ENCODE assay signal across 23 mouse cellular contexts in the genomic region with DNA sequence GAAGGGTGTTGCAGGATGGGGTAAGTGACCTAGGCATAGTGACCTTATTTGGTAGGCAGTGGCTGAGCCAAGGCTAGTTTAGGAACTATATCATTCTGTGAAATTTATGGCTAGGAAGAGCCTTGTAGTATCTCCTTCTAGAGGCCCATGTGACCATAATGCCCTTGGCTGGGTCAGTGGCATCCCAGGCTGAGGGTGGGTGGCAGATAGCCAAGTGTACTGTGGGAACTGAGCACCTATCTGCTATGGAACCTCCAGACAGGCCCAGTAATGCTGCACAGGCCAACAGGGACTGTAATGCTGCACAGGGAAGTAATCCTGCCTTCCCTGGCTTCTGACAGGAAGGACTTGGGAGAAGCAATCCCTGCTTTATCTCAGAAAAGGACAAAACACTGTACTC.
DNase-seq lines count a peak whose midpoint lies in the region; ATAC-seq lines count a peak whose summit lies in the region.
"Had no signal": no experiment of that assay in that cellular context is flagged by ENCODE, and none has a peak within 500 bp of the region (broad histone marks: within the 10 kb centered on the region; RNA-seq: fewer than 3 reads in every experiment).

No protein-coding gene starts in this region.

- H3K4me1 ChIP-seq in heart, embryonic 11.5 days (ENCODE audit: control insufficient read depth, insufficient read depth, low read length) = no peaks in the 10 kb centered on the region
- peaks cover 45% of the 10 kb centered on the region for H3K4me1 ChIP-seq in kidney, embryonic 16.5 days (ENCODE audit: insufficient read depth, low read length)
- H3K4me1 ChIP-seq: liver, embryonic 12.5 days had no signal

- no peak overlapping the region for H3K27ac ChIP-seq in heart, embryonic 11.5 days (ENCODE audit: low read depth, low read length)
- H3K27ac ChIP-seq in kidney, embryonic 16.5 days (ENCODE audit: low read length) = no peak overlapping the region
- H3K27ac ChIP-seq: hindbrain, embryonic 15.5 days; limb, embryonic 13.5 days; liver, embryonic 12.5 days; stomach, postnatal 0 days had no signal

- H3K27me3 ChIP-seq in heart, embryonic 11.5 days (ENCODE audit: control insufficient read depth, insufficient read depth, low read length) = 0 out of 2 replicates have a peak, but pooled peaks cover 2% of the 10 kb centered on the region
- no peaks in the 10 kb centered on the region for H3K27me3 ChIP-seq in kidney, embryonic 16.5 days (ENCODE audit: insufficient read depth, low read length)
- H3K27me3 ChIP-seq: hindbrain, embryonic 15.5 days; liver, embryonic 12.5 days had no signal

- H3K36me3 ChIP-seq in heart, embryonic 11.5 days (ENCODE audit: control insufficient read depth, insufficient read depth, low read length) = no peaks in the 10 kb centered on the region
- H3K36me3 ChIP-seq in kidney, embryonic 16.5 days (ENCODE audit: insufficient read depth, low read length) = no peaks in the 10 kb centered on the region
- H3K36me3 ChIP-seq: embryonic facial prominence, embryonic 10.5 days; hindbrain, embryonic 15.5 days; limb, embryonic 13.5 days; liver, embryonic 12.5 days had no signal

- H3K9me3 ChIP-seq in heart, embryonic 11.5 days (replicated peaks; ENCODE audit: control insufficient read depth, low read length) = no peaks in the 10 kb centered on the region
- H3K9me3 ChIP-seq in kidney, embryonic 16.5 days (ENCODE audit: low read length) = no peaks in the 10 kb centered on the region
- H3K9me3 ChIP-seq: embryonic facial prominence, embryonic 10.5 days; hindbrain, embryonic 15.5 days; limb, embryonic 13.5 days; liver, embryonic 12.5 days had no signal

- H3K4me3 ChIP-seq in heart, embryonic 11.5 days (ENCODE audit: low read depth, low read length) = no peak overlapping the region
- H3K4me3 ChIP-seq in kidney, embryonic 16.5 days (ENCODE audit: low read length) = no peak overlapping the region
- H3K4me3 ChIP-seq: embryonic facial prominence, embryonic 10.5 days; hindbrain, embryonic 15.5 days; limb, embryonic 13.5 days; liver, embryonic 12.5 days had no signal

- no peak overlapping the region for H3K4me2 ChIP-seq in heart, embryonic 11.5 days
- H3K4me2 ChIP-seq in kidney, embryonic 16.5 days (replicated peaks; ENCODE audit: low read depth, low read length) = no peak overlapping the region
- H3K4me2 ChIP-seq: hindbrain, embryonic 15.5 days; limb, embryonic 13.5 days; liver, embryonic 12.5 days; midbrain, embryonic 11.5 days had no signal

- no peak for ATAC-seq in heart, embryonic 11.5 days (replicated peaks; ENCODE audit: insufficient number of reproducible peaks, low FRiP score, low TSS enrichment)
- no peak for ATAC-seq in kidney, embryonic 16.5 days (ENCODE audit: low FRiP score, low TSS enrichment)
- ATAC-seq in granulocyte monocyte progenitor cell, adult 5-6 weeks (replicated peaks; ENCODE audit: poor library complexity, severe bottlenecking) = no peak
- ATAC-seq: CD4-positive, CD25-positive, alpha-beta regulatory T cell, adult 4 months; forebrain, postnatal 0 days; liver, embryonic 12.5 days had no signal

- DNase-seq in heart, adult 11 months = peak; percentile 90
- peak; percentile 28 for DNase-seq in kidney, postnatal 10 days
- DNase-seq in adrenal gland, adult 2 months = peak; percentile 71
- peak; percentile 54 for DNase-seq in adrenal gland, postnatal 25 days
- DNase-seq: cerebellum, adult 11 months; forebrain, postnatal 0 days; gastrocnemius, postnatal 25 days; kidney, adult 8-10 months; lung, adult 18-20 months; lung, postnatal 10 days; right cerebral cortex, postnatal 14 days; thymus, adult 2 months; thymus, postnatal 4 days had no signal

- H3K9ac ChIP-seq in heart, embryonic 11.5 days (ENCODE audit: low read depth, low read length) = no peak overlapping the region
- H3K9ac ChIP-seq in kidney, embryonic 16.5 days (replicated peaks; ENCODE audit: low read length) = no peak overlapping the region
- H3K9ac ChIP-seq: forebrain, postnatal 0 days; hindbrain, embryonic 15.5 days; limb, embryonic 13.5 days; liver, embryonic 12.5 days had no signal

Comparison
In these comparisons a context has a peak if more than half of its experiments do, and no peak if none do; other contexts are left out.
1. DNase-seq: peak in every context shown above with its lines; median percentile 90 in heart, adult 11 months; 71 in adrenal gland, adult 2 months; 54 in adrenal gland, postnatal 25 days; 28 in kidney, postnatal 10 days.